Mouse (Mus musculus) liver, postnatal 0 days (tissue): ENCODE results near the gene Mpp2. TPM values are rescaled to one million over a fixed set of nuclear protein-coding genes. Genes with fewer than 3 reads are reported as not detected.

Source experiments
- ATAC-seq: fragments of 200-750 bp; cut with Nextera tagmentation; 2 replicates; pipeline ENCODE4 v1.8.0; 2017; ENCODE audit warnings: mild to moderate bottlenecking, moderate library complexity
- DNase-seq: peaks from one replicate; pipeline ENCODE4 v3.0.0-alpha.2; 2016
- H3K27ac ChIP-seq: fragments of 300-500 bp; sonication (generic); 2 replicates; pipeline ENCODE4 v1.5.1; 2014; ENCODE audit warnings: antibody characterized with exemption, moderate library complexity, mild to moderate bottlenecking, low read depth
- H3K27me3 ChIP-seq: fragments of 300-500 bp; sonication (generic); 2 replicates; pipeline ENCODE4 v1.6.1; 2014; ENCODE audit warnings: low read length, control low read depth, mixed read lengths; ENCODE audit not compliant: insufficient read depth
- H3K36me3 ChIP-seq: fragments of 300-500 bp; sonication (generic); replicated peaks from 2 replicates; pipeline ENCODE4 v1.6.1; 2014; ENCODE audit warnings: mild to moderate bottlenecking, control low read depth, low read length, moderate library complexity, mixed read lengths; ENCODE audit not compliant: insufficient read depth
- H3K4me1 ChIP-seq: fragments of 300-500 bp; sonication (generic); 2 replicates; pipeline ENCODE4 v1.6.1; 2014; ENCODE audit warnings: antibody characterized with exemption, mild to moderate bottlenecking, control low read depth; ENCODE audit not compliant: insufficient read depth
- H3K4me2 ChIP-seq: fragments of 300-500 bp; sonication (generic); 2 replicates; pipeline ENCODE4 v1.6.1; 2014; ENCODE audit warnings: low read depth, mild to moderate bottlenecking, low read length, moderate library complexity, mixed read lengths
- H3K4me3 ChIP-seq: fragments of 300-500 bp; sonication (generic); 2 replicates; pipeline ENCODE4 v1.5.1; 2014; ENCODE audit warnings: low read depth, low read length
- H3K9ac ChIP-seq: fragments of 300-500 bp; sonication (generic); replicated peaks from 2 replicates; pipeline ENCODE4 v1.6.1; 2014; ENCODE audit warnings: mild to moderate bottlenecking, moderate library complexity
- H3K9me3 ChIP-seq: fragments of 300-500 bp; sonication (generic); 2 replicates; pipeline ENCODE4 v1.6.1; 2016; ENCODE audit warnings: mild to moderate bottlenecking, control low read depth, low read length, mixed read lengths
- CTCF ChIP-seq: sonication (generic); IDR thresholded peaks from 2 replicates; pipeline ENCODE4 v1.5.1; 2016; ENCODE audit warnings: antibody characterized with exemption, low read depth
- EP300 ChIP-seq: IDR thresholded peaks from 2 replicates; pipeline ENCODE4 v1.6.1; 2016; ENCODE audit warnings: antibody characterized with exemption, low read depth, mild to moderate bottlenecking
- WGBS: fragments of 180-500 bp; shearing (Covaris S2); extraction: QIAGEN DNeasy Blood & Tissue Kit; methylation state at CpG from one replicate; pipeline ENCODE4 v1.1.7; 2014; ENCODE audit not compliant: insufficient replicate concordance; 5-methylcytosine and 5-hydroxymethylcytosine counted together
- polyA plus RNA-seq: library from polyadenylated mRNA; unstranded; fragments of >200 nt; fragmentation: Nextera tagmentation; extraction: Ambion mirVana; gene quantifications from 2 replicates; pipeline ENCODE4 v1.2.1, GENCODE M21; 2015

The Mpp2 gene
- polyA plus RNA-seq, 1 experiment from 2014 or later: 4.4 TPM

DNA sequence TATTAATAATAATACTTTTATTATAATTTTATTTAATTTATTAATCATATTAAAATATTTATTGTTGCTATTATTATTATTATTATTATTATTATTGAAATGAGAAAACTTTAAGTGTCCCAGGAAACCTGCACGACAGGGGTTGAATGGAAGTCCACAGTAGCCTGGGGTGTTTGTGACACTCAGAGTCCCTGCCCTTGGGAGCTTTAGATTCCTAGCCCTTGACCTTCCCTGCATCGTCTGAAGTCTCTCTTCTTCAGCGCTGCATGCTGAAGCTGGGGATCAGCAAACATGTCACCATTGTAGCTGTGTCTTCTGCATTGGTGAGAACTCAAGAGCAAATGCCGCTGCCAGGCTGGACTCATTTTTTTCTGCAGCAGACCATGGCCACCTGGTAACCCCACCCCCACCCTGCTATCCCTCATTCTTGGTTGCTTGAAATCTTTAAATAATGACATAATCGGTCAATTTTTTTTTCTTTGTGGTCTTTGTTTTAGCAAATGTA lies 52.8 kb downstream of the Mpp2 start:
- no peaks in the 10 kb centered on the region for H3K9me3 ChIP-seq
- no peak for ATAC-seq
- no peaks in the 10 kb centered on the region for H3K4me1 ChIP-seq
- TF ChIP-seq EP300 (no peak), CTCF (no peak)
- 74% methylated on average over 5 of the region's 5 CpGs for WGBS
- no peak overlapping the region for H3K27ac ChIP-seq
- no peak overlapping the region for H3K9ac ChIP-seq
- H3K4me2 ChIP-seq: no peak overlapping the region
- H3K4me3 ChIP-seq: no peak overlapping the region
- no peaks in the 10 kb centered on the region for H3K36me3 ChIP-seq
- DNase-seq: no peak
- H3K27me3 ChIP-seq: no peaks in the 10 kb centered on the region

- TF ChIP-seq CTCF (no peak), EP300 (no peak)
- H3K27me3 ChIP-seq: no peaks in the 10 kb centered on the region
- WGBS: 74% methylated on average over 8 of the region's 8 CpGs
These were observed 53.4 kb downstream of the Mpp2 start for GRCm38 (mm10) chr11:102034887-102035286.

DNA sequence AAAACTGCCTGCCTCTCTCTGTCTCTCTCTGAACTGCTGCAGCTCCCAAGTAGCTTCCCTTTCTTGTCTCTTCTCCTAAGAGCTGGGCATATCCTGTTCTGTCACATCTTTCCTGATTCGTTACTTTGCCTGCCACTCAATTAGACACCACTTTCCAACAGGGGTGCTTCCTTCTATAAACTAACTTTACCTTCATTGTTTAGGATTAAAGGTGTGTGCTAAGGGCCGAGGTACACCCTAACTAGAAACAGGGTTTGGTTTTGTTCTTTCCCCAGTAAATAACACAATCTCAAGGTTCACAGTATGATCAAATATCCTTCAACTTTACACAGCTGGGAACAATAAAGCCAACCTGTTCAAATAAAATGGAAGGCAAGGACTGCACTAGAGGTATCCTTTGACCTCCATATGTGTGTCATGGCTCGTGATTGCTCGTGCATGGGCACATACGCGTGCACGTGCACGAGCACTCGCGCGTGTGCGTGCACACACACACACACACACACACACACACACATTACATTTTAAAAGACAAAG lies 55.2 kb downstream of the Mpp2 start:
- no peaks in the 10 kb centered on the region for H3K36me3 ChIP-seq
- no peak overlapping the region for H3K4me3 ChIP-seq
- peaks cover 2% of the 10 kb centered on the region; the same call in 1 of the 2 replicates for H3K27me3 ChIP-seq
- DNase-seq (no peak), ATAC-seq (no peak)
- TF ChIP-seq EP300: no peak
- no peak overlapping the region for H3K9ac ChIP-seq
- no peaks in the 10 kb centered on the region for H3K9me3 ChIP-seq
- 80% methylated on average over 12 of the region's 12 CpGs for WGBS
- no peaks in the 10 kb centered on the region for H3K4me1 ChIP-seq
- H3K4me2 ChIP-seq: no peak overlapping the region
- H3K27ac ChIP-seq: no peak overlapping the region

More at GRCm38 (mm10) chr11:102034887-102035286, 53.4 kb downstream of the Mpp2 start:
- H3K4me2 ChIP-seq: no peak overlapping the region
- H3K27ac ChIP-seq: no peak overlapping the region
- H3K4me1 ChIP-seq: no peaks in the 10 kb centered on the region
- H3K36me3 ChIP-seq: no peaks in the 10 kb centered on the region
- no peak overlapping the region for H3K9ac ChIP-seq
- ATAC-seq (no peak), DNase-seq (no peak)
- no peak overlapping the region for H3K4me3 ChIP-seq
- no peaks in the 10 kb centered on the region for H3K9me3 ChIP-seq

DNA sequence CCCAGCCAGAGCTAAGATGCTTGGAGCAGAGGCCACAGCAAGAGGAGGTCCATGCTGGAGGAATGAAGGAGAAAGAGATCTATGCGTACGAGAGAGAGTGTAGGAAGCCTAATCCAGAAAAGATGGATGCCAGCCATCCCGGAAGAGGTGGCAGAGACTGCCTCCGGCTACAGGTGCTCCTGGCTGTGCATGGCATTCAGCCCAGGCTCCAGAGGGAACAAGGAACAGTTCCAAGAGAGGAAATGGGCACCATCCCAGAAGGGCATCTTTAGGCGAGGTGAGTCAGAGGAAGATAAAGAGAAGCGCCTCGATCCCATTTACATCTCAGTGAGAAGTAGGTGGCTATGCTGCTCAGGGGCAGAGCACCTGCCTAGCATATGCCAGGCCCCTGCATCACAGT lies 57.2 kb downstream of the Mpp2 start:
- TF ChIP-seq EP300 (no peak), CTCF (no peak)
- H3K27me3 ChIP-seq: peaks cover 16% of the 10 kb centered on the region
- 73% methylated on average over 7 of the region's 7 CpGs for WGBS
- no peak overlapping the region for H3K9ac ChIP-seq
- H3K9me3 ChIP-seq: no peaks in the 10 kb centered on the region
- H3K4me1 ChIP-seq: 0 out of 2 replicates have a peak, but pooled peaks cover 4% of the 10 kb centered on the region
- no peak overlapping the region for H3K27ac ChIP-seq
- H3K36me3 ChIP-seq: no peaks in the 10 kb centered on the region
- no peak overlapping the region for H3K4me2 ChIP-seq
- DNase-seq (no peak), ATAC-seq (no peak)
- H3K4me3 ChIP-seq: no peak overlapping the region

- no peaks in the 10 kb centered on the region for H3K9me3 ChIP-seq
- ATAC-seq: no peak
- 48% methylated on average over 7 of the region's 7 CpGs for WGBS
These were observed 58.3 kb downstream of the Mpp2 start for GRCm38 (mm10) chr11:102029966-102030365.

GRCm38 (mm10) chr11:102029304-102029703 lies 59.0 kb downstream of the Mpp2 start:
- H3K27me3 ChIP-seq: peaks cover 24% of the 10 kb centered on the region
- H3K27ac ChIP-seq: no peak overlapping the region
- no peak for DNase-seq
- WGBS: 58% methylated on average over 4 of the region's 4 CpGs
- H3K36me3 ChIP-seq: no peaks in the 10 kb centered on the region
- H3K9ac ChIP-seq: no peak overlapping the region
- TF ChIP-seq CTCF (no peak), EP300 (no peak)
- H3K9me3 ChIP-seq: no peaks in the 10 kb centered on the region
- H3K4me2 ChIP-seq: no peak overlapping the region
- H3K4me1 ChIP-seq: 0 out of 2 replicates have a peak, but pooled peaks cover 5% of the 10 kb centered on the region
- H3K4me3 ChIP-seq: no peak overlapping the region
- ATAC-seq: no peak

More at GRCm38 (mm10) chr11:102029966-102030365, 58.3 kb downstream of the Mpp2 start:
- H3K27me3 ChIP-seq: peaks cover 24% of the 10 kb centered on the region
- H3K4me2 ChIP-seq: no peak overlapping the region
- 0 out of 2 replicates have a peak, but pooled peaks cover 5% of the 10 kb centered on the region for H3K4me1 ChIP-seq
- no peaks in the 10 kb centered on the region for H3K36me3 ChIP-seq
- H3K9ac ChIP-seq: no peak overlapping the region
- H3K27ac ChIP-seq: no peak overlapping the region
- DNase-seq: no peak
- H3K4me3 ChIP-seq: no peak overlapping the region
- no peak for TF ChIP-seq EP300
- 0 out of 2 replicates have a peak, but pooled peaks have one; percentile 11 for TF ChIP-seq CTCF
